Mouse (Mus musculus) embryonic facial prominence, embryonic 10.5 days (tissue): ENCODE measurements at regions not wholly inside any gene's neighbourhood (a gene's known extent, or its start where the extent isn't known, plus 50 kb on each side); places are given as distances from the start of the nearest gene placed in this dataset.

Experiments
- DNase-seq: peaks from one replicate; pipeline ENCODE4 v3.0.0-alpha.2; 2017; ENCODE audit warnings: low spot score
- H3K27ac ChIP-seq: fragments of 300-500 bp; sonication (generic); replicated peaks from 2 replicates; pipeline ENCODE4 v1.5.1; 2016; ENCODE audit warnings: mild to moderate bottlenecking
- H3K27me3 ChIP-seq: fragments of 300-500 bp; sonication (generic); replicated peaks from 2 replicates; pipeline ENCODE4 v1.6.1; 2016; ENCODE audit warnings: low read depth, mild to moderate bottlenecking; ENCODE audit not compliant: poor library complexity, severe bottlenecking
- H3K36me3 ChIP-seq: fragments of 300-500 bp; sonication (generic); replicated peaks from 2 replicates; pipeline ENCODE4 v1.6.1; 2016; ENCODE audit warnings: mild to moderate bottlenecking, moderate library complexity
- H3K4me1 ChIP-seq: fragments of 300-500 bp; sonication (generic); 2 replicates; pipeline ENCODE4 v1.6.1; 2016
- H3K4me3 ChIP-seq: fragments of 300-500 bp; sonication (generic); 2 replicates; pipeline ENCODE4 v1.5.1; 2016; ENCODE audit warnings: mild to moderate bottlenecking, moderate library complexity
- H3K9me3 ChIP-seq: fragments of 300-500 bp; sonication (generic); 2 replicates; pipeline ENCODE4 v1.6.1; 2016; ENCODE audit warnings: mild to moderate bottlenecking
- WGBS: fragments of 180-500 bp; shearing (Covaris S2); methylation state at CpG from one replicate; pipeline ENCODE4 v1.1.7; 2016; 5-methylcytosine and 5-hydroxymethylcytosine counted together

DNA sequence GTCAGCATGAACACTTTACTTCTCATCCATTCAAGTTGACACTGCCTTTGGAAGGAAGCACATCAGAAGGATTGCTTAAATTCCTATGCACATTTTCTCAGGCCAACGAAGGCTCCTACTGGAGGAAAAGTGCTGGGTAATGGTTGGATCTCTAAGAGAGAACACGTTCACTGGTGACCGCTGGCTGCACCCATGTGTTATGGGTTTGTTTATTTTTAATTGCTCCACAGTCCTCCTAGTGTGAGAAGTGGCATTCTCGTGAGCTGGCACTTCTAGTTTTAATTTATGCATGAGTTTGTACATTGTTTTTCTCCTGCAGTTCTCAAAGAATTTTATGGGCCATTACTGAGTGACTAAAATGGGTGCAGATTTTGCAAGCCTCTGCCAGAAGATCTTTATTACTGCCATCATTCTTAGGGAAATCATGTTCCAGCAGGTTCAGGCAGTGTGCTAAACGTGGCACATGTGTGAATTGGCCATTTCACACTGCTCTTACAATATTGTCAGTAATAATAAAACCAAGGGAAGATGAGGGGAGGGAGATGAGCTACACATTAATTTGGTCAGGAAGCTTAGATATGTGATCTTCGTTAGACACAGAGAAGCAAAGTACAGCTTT is 731.6 kb downstream of the Ttll7 start:
- no peaks in the 10 kb centered on the region for H3K9me3 ChIP-seq
- no peaks in the 10 kb centered on the region for H3K4me1 ChIP-seq
- no peak overlapping the region for H3K27ac ChIP-seq
- H3K36me3 ChIP-seq: no peaks in the 10 kb centered on the region
- H3K4me3 ChIP-seq: no peak overlapping the region
- no peak for DNase-seq
- 70% methylated on average over 6 of the region's 6 CpGs for WGBS
- H3K27me3 ChIP-seq: no peaks in the 10 kb centered on the region

DNA sequence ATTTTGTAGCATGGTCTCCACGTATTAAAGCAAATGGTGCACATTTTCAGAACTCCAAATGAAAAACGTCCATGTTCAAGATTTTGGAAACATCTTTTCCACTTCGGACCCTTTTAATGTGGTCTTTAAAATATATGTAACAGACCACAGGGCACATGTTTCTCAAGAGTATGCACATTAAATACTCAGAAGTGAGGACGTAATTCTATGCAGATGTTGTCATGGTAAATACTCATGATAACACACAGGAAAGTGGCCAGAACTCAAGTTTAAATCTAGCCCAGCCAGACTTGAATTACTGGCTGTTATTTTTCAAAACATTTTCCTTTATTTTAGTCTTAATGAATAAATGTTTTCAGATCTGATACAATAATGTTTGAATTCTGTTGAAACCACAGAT is 719.7 kb downstream of the Ttll7 start:
- Histone ChIP-seq H3K36me3 (no peaks in the 10 kb centered on the region), H3K27me3 (no peaks in the 10 kb centered on the region), H3K9me3 (no peaks in the 10 kb centered on the region), H3K27ac (no peak overlapping the region), H3K4me3 (no peak overlapping the region), H3K4me1 (peaks cover 5% of the 10 kb centered on the region; the same call in 1 of the 2 replicates)
- DNase-seq: no peak
- WGBS: 74% methylated on average over 4 of the region's 4 CpGs

DNA sequence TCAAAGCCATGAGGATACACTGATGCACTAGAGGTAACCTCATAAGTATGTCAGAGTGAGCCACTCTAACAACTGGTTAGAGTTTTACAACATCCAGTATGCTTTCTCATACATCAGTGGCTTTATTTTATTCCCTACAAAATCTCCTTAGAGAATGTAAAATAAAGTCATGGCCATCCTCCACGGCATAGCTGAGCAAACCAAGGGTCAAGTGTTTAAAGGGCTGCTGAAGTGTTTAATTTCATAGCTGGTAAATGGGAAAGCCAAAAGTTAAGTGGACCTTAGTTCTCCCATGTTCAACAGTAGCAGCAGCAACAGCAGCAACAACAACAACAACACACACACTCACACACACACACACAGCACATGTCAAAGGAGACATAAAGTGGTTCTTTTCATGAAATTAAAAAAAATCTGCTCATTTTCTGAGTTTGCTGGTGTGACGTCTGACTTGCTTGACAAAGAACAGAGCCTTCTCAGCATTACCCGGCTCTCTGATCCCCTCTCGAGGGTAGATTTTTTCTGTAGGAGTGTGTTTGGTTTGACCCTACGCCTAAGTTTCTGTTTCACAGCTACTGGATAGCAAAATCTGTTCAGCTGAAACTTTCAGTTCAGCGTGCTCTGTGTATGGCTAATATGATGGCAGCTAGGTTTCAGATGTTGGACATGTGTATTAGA is 693.3 kb downstream of the Ttll7 start:
- WGBS: 67% methylated on average over 6 of the region's 6 CpGs
- Histone ChIP-seq H3K27ac (no peak overlapping the region), H3K27me3 (no peaks in the 10 kb centered on the region), H3K9me3 (no peaks in the 10 kb centered on the region), H3K4me1 (no peaks in the 10 kb centered on the region), H3K36me3 (no peaks in the 10 kb centered on the region), H3K4me3 (no peak overlapping the region)
- peak; percentile 16 for DNase-seq

DNA sequence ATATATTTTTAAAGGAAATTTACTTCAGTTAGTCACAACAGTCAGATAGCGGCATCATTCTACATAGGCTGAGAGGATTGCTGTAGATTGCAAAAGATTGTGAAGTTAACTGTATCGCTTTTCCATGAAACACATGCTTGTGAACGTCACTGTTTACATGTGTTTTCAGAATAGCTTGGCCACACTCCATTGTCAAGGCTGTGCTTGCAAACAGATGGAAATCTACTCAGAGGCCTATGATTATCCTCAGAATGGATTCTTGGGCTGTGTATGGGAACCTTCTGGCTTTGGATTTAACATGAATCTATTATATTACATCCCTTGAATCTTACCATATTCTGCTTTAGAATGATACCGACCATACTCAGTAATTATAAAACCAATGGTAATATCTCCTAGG is 690.1 kb downstream of the Ttll7 start:
- no peaks in the 10 kb centered on the region for H3K36me3 ChIP-seq
- no peak overlapping the region for H3K4me3 ChIP-seq
- no peak for DNase-seq
- 93% methylated on average over 4 of the region's 4 CpGs for WGBS
- H3K4me1 ChIP-seq: no peaks in the 10 kb centered on the region
- no peak overlapping the region for H3K27ac ChIP-seq
- H3K9me3 ChIP-seq: no peaks in the 10 kb centered on the region
- no peaks in the 10 kb centered on the region for H3K27me3 ChIP-seq

DNA sequence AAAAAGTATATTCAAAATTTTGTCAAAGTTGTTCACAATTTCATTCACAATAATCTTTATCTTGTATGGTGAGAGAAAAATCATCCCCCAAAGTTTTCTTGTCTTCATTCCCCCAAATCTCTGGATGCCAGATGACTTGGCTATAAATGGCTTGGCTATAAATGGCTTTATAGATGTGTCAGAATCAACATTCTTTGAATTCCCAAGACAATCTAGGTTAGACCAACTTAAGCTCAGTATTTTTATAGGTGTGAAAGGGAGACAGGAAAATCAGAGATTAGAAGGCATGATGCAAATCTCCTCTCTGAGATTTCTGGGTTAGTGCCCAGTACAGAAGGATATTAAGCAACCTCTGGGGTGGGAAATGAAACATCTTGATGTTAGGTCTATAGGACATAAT is 685.4 kb downstream of the Ttll7 start:
- no peak overlapping the region for H3K4me3 ChIP-seq
- H3K27me3 ChIP-seq: 0 out of 2 replicates have a peak, but pooled peaks cover 4% of the 10 kb centered on the region
- no peaks in the 10 kb centered on the region for H3K4me1 ChIP-seq
- no peaks in the 10 kb centered on the region for H3K36me3 ChIP-seq
- H3K9me3 ChIP-seq: no peaks in the 10 kb centered on the region
- H3K27ac ChIP-seq: no peak overlapping the region
- DNase-seq: no peak

DNA sequence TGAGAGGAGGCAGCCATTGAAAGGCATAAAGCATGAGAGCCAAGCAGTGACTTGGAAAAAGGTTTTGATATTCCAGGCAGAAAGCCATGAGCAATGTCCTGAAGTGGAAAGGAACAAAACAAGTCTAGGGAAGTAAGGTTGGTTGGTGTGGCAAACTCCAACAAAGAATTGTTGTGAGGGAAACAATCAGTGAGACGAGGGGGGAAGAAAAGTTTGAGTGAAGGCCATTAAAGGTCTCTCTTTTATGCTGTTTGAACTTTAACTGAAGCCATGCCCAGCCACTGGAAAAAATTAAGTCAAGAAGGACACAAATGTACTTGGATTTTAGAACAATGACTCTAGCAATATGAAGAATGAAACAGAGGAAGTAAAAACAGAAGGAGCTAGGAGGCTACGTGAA is 680.0 kb downstream of the Ttll7 start:
- H3K27ac ChIP-seq: no peak overlapping the region
- no peaks in the 10 kb centered on the region for H3K4me1 ChIP-seq
- 55% methylated on average over 2 of the region's 2 CpGs for WGBS
- DNase-seq: no peak
- no peaks in the 10 kb centered on the region for H3K9me3 ChIP-seq
- no peak overlapping the region for H3K4me3 ChIP-seq
- 0 out of 2 replicates have a peak, but pooled peaks cover 11% of the 10 kb centered on the region for H3K27me3 ChIP-seq
- no peaks in the 10 kb centered on the region for H3K36me3 ChIP-seq

DNA sequence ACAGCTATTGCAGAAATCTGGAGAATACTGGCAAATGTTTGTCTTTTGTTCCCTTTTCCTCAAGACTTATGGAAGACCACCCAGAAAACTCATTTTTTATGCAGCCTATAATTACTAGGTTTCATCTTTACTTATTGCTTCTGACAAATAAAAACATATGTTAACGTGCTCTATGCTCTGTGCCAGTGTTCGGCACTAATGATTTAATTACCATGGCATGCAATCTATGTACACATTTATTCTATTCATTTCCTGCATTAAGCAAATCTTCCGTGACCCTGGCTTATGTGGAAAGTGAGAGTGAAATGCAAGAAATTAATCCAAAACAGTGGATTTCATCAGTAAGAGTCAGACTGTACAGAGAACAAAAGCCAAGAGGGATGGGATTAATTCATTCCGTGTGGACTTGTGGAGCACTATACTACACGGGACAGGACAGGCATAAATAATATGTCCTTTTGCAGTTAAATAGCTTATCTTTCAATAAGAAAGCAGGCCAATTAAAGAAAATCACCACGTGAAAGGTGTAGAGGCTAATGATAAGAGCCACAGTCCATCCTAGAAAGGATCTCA is 679.5 kb downstream of the Ttll7 start:
- DNase-seq: no peak
- H3K27ac ChIP-seq: no peak overlapping the region
- H3K27me3 ChIP-seq: 0 out of 2 replicates have a peak, but pooled peaks cover 11% of the 10 kb centered on the region
- H3K9me3 ChIP-seq: no peaks in the 10 kb centered on the region
- no peaks in the 10 kb centered on the region for H3K4me1 ChIP-seq
- no peaks in the 10 kb centered on the region for H3K36me3 ChIP-seq
- 56% methylated on average over 6 of the region's 6 CpGs for WGBS
- no peak overlapping the region for H3K4me3 ChIP-seq
